23 mouse cellular contexts compared by ENCODE assay signal in the genomic region with DNA sequence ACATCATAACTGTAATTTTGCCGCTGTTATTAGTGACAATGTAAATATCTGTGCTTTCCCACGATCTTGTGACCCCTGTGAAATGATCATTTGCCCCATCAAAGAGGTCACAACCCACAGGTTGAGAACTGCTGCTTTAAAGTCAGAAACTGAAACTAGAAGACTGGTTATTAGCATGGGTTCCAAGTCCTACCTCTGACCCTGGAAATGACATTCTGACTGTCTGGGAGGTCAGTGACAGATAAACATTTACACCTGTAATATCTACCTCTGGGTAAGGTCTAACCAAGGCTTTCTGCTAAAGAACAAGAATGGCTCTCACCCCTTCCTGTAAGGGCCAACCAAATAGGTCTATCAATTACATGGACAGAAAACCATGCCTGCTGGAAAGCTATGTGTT. TPM values are rescaled to one million over a fixed set of nuclear protein-coding genes. Genes with fewer than 3 reads are reported as not detected.
A peak's percentile ranks its signal among the peaks of the same experiment; 100 is the strongest.
DNase-seq lines count a peak whose midpoint lies in the region; ATAC-seq and TF ChIP-seq lines count a peak whose summit lies in the region.
"Had no signal": no experiment of that assay in that cellular context is flagged by ENCODE, and none has a peak within 500 bp of the region (broad histone marks: within the 10 kb centered on the region; RNA-seq: fewer than 3 reads in every experiment).

No protein-coding gene starts in this region.

- H3K36me3 ChIP-seq in intestine, embryonic 15.5 days = no peaks in the 10 kb centered on the region
- no peaks in the 10 kb centered on the region for H3K36me3 ChIP-seq in intestine, postnatal 0 days (ENCODE audit: control insufficient read depth, insufficient read depth)
- H3K36me3 ChIP-seq: embryonic facial prominence, embryonic 10.5 days; embryonic facial prominence, embryonic 12.5 days; forebrain, embryonic 15.5 days; G1E had no signal

- TF ChIP-seq CTCF in intestine, postnatal 0 days (IDR thresholded peaks at IDR 0.05; ENCODE audit: low read depth) = no peak

- no peaks in the 10 kb centered on the region for H3K9me3 ChIP-seq in intestine, embryonic 15.5 days
- H3K9me3 ChIP-seq in intestine, postnatal 0 days (ENCODE audit: control insufficient read depth) = 0 out of 2 replicates have a peak, but pooled peaks cover 3% of the 10 kb centered on the region
- H3K9me3 ChIP-seq: G1E had no signal

- H3K27me3 ChIP-seq in intestine, embryonic 15.5 days (replicated peaks) = no peaks in the 10 kb centered on the region
- H3K27me3 ChIP-seq in intestine, postnatal 0 days (replicated peaks; ENCODE audit: control insufficient read depth, insufficient read depth, low read length) = no peaks in the 10 kb centered on the region
- H3K27me3 ChIP-seq: CH12.LX; embryonic facial prominence, embryonic 12.5 days; forebrain, embryonic 13.5 days; forebrain, embryonic 15.5 days had no signal

- no peak overlapping the region for H3K9ac ChIP-seq in intestine, embryonic 15.5 days
- no peak overlapping the region for H3K9ac ChIP-seq in intestine, postnatal 0 days (ENCODE audit: low read depth, low read length)
- H3K9ac ChIP-seq: embryonic facial prominence, embryonic 12.5 days; forebrain, embryonic 13.5 days; forebrain, embryonic 15.5 days; forebrain, postnatal 0 days had no signal

- ATAC-seq in intestine, embryonic 15.5 days = 0 out of 2 replicates have a peak, but pooled peaks have one; percentile 20
- ATAC-seq in intestine, postnatal 0 days = 0 out of 2 replicates have a peak, but pooled peaks have one; percentile 31
- ATAC-seq: CD4-positive, CD25-positive, alpha-beta regulatory T cell, adult 4 months; forebrain, embryonic 13.5 days; forebrain, embryonic 15.5 days; forebrain, postnatal 0 days had no signal

- H3K4me3 ChIP-seq in intestine, embryonic 15.5 days (replicated peaks) = no peak overlapping the region
- no peak overlapping the region for H3K4me3 ChIP-seq in intestine, postnatal 0 days (ENCODE audit: low read depth, low read length)
- H3K4me3 ChIP-seq: embryonic facial prominence, embryonic 10.5 days; embryonic facial prominence, embryonic 12.5 days; forebrain, embryonic 13.5 days; forebrain, embryonic 15.5 days had no signal

- 66% methylated on average over 2 of the region's 2 CpGs for WGBS in intestine, embryonic 15.5 days
- WGBS in intestine, postnatal 0 days = 55% methylated on average over 2 of the region's 2 CpGs

- no peak overlapping the region for H3K4me2 ChIP-seq in intestine, embryonic 15.5 days (replicated peaks)
- no peak overlapping the region for H3K4me2 ChIP-seq in intestine, postnatal 0 days (replicated peaks; ENCODE audit: low read depth)
- H3K4me2 ChIP-seq: embryonic facial prominence, embryonic 12.5 days; forebrain, embryonic 13.5 days; forebrain, embryonic 15.5 days had no signal

- no peak overlapping the region for H3K27ac ChIP-seq in intestine, embryonic 15.5 days
- no peak overlapping the region for H3K27ac ChIP-seq in intestine, postnatal 0 days (ENCODE audit: low read depth, low read length)
- H3K27ac ChIP-seq: embryonic facial prominence, embryonic 10.5 days; embryonic facial prominence, embryonic 12.5 days; forebrain, embryonic 13.5 days; forebrain, embryonic 15.5 days had no signal

- intact Hi-C loops in heart, postnatal 25 days (cut with DNase I) = no loop called here

- H3K4me1 ChIP-seq in intestine, embryonic 15.5 days (replicated peaks) = no peaks in the 10 kb centered on the region
- H3K4me1 ChIP-seq in intestine, postnatal 0 days (replicated peaks; ENCODE audit: control insufficient read depth, insufficient read depth, low read length) = no peaks in the 10 kb centered on the region
- H3K4me1 ChIP-seq: embryonic facial prominence, embryonic 10.5 days; embryonic facial prominence, embryonic 12.5 days; forebrain, embryonic 13.5 days had no signal

- peak; percentile 15 for DNase-seq in heart, adult 11 months
- DNase-seq in heart, postnatal 25 days (ENCODE audit: low spot score) = no peak
- no peak for DNase-seq in Muller cell, postnatal 12 days (ENCODE audit: inconsistent ontology term)
- DNase-seq: adrenal gland, adult 2 months; adrenal gland, postnatal 10 days; adrenal gland, postnatal 25 days; B cell, adult 2 months; cerebellum, adult 11 months; cerebellum, adult 18-20 months; cerebellum, adult 8-10 months; cerebellum, adult 9-11 months; cerebellum, postnatal 14 days; cerebellum, postnatal 36 days; forebrain, postnatal 0 days had no signal

RNA-seq across cellular contexts. Expression of gene Pttg1, which starts 17.2 kb away (rescaled TPM):
- 10 to 100 TPM; 64.3 to 73.1 TPM for total RNA-seq in heart, postnatal 25 days (2021)
- 64.5 and 68.6 TPM in 2 replicates for polyA plus RNA-seq in intestine, embryonic 15.5 days (2015; fragmentation: Nextera tagmentation; extraction: Ambion mirVana)
- polyA plus RNA-seq in intestine, postnatal 0 days (2015; fragmentation: Nextera tagmentation; extraction: Ambion mirVana) = 88.3 and 88.4 TPM in 2 replicates

RNA-seq across cellular contexts. Expression of gene Slu7, which starts 24.7 kb away (rescaled TPM):
- total RNA-seq in heart, postnatal 25 days (2021) = 10 to 100 TPM; 26.2 to 27.0 TPM
- 44.1 and 48.0 TPM in 2 replicates for polyA plus RNA-seq in intestine, embryonic 15.5 days (2015; fragmentation: Nextera tagmentation; extraction: Ambion mirVana)
- 33.6 and 40.3 TPM in 2 replicates for polyA plus RNA-seq in intestine, postnatal 0 days (2015; fragmentation: Nextera tagmentation; extraction: Ambion mirVana)
